Mouse (Mus musculus) lung, adult 2 months (tissue): ENCODE measurements around the gene Mcrip2.

Experiments used
- CTCF ChIP-seq: fragments of 200-500 bp; IDR thresholded peaks from 2 replicates; pipeline ENCODE4 v1.5.1; 2011; ENCODE audit warnings: mild to moderate bottlenecking, low read length, control low read depth; ENCODE audit not compliant: insufficient read depth
- POLR2A ChIP-seq: fragments of 200-500 bp; IDR thresholded peaks from 2 replicates; pipeline ENCODE4 v1.6.1; 2011; ENCODE audit warnings: low read depth, mild to moderate bottlenecking, control low read depth, low read length, borderline replicate concordance; ENCODE audit errors: extremely low read depth

DNA sequence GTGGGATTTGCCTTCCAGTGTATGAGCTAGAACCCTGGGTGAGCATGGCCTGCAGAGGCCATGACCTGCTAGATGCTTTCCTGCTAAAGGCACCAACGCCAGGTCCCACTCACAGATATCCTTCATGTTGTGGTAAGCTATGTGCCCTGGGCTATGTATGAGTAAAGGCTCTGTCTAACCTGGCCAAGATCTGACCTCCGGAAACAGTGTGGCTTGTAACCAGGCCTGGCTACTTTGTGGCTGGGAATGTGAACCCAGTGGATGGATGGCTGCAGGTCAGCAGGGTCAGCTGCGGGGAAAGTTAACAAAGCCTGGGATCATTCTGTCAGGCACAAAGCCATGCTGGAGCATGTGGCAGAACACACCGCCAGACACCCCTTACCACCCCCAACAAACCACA lies 13.1 kb upstream of the Mcrip2 start:
- no peak for TF ChIP-seq CTCF
- TF ChIP-seq POLR2A, result no peak
